Mouse (Mus musculus) heart, postnatal 14 days (tissue): ENCODE data around the gene Nuf2. TPM values are rescaled to one million over a fixed set of nuclear protein-coding genes. Genes with fewer than 3 reads are reported as not detected.
A peak's percentile ranks its signal among the peaks of the same experiment; 100 is the strongest.
"Not testable (repeated sequence)": the region's sequence is repeated elsewhere in the genome, so short reads cannot be mapped to it uniquely, and the experiment has no call there.

Experiments
- DNase-seq, 2 experiments: peaks; one replicate each; pipeline ENCODE4 v3.0.0; 2021 to 2022
- intact Hi-C: fragments of 180-260 bp; cut with DNase I; formaldehyde crosslinking; loops from one replicate; pipeline ENCODE4 v1.15.1; 2025
- long read RNA-seq, 2 experiments: library from polyadenylated mRNA; stranded (forward); transcript quantifications; one replicate each; pipeline ENCODE4 v2.0.0; 2021
- total RNA-seq, 2 experiments: library from RNA; stranded (reverse); gene quantifications; 2 replicates each; pipeline ENCODE4 v1.2.3; 2021

The Nuf2 gene
- total RNA-seq: 1 to 10 TPM; 2.8 to 4.9 TPM
- long read RNA-seq, experiment 1, partial matches to known transcripts: 2 of 5 reads
- long read RNA-seq, experiment 1, other reads (novel, unspliced or antisense): 0 of 5 reads
- long read RNA-seq, experiment 2, partial matches to known transcripts: 0 of 8 reads
- long read RNA-seq, experiment 2, other reads (novel, unspliced or antisense): 2 of 8 reads

DNA sequence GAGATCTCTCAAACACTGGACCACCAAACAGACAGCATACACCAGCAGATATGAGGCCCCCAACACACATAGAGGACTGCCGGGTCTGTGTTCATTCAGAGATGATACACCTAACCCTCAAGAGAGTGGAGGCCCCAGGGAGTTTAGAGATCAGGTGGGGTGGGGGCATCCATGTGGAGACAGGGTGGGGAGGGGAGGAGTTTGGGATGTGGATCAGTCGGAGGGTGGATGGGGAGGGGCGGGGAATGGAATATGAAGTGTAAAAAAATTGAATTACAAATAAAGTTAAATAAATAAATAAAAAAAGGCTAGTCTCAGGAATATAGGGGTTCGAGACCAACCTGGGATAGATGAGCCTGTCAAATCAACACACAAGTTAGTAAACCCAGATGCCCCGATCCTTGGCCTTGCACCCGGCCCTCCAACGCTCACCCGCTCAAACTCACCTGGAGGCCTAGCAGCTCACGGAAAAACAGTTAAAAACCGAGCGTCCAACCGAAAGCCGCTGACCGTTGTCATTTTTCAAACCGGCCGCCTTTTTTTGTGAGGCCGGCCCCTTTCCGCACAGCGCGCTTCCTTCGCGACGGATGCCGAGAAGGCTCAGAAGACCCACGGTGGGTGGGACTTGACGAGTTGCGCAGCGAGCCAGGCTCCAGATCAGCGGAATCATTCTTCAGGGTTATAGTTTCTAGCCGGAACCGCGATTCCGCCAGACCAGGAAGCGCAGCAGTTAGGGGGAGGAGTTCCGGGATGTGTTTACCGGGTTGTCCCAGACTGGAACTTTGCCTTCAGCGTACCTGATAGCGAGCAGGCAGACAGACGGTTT is at the start of gene Nuf2:
Gene Nuf2, minus strand, starts transcription at position 589 of the 826 bp plus-strand sequence.
- peak; percentile 98 for DNase-seq
- intact Hi-C loops: loop anchor here (5.0 kb wide), 2 partner anchors 136 to 606 kb away; no protein-coding TSS in a partner anchor

DNA sequence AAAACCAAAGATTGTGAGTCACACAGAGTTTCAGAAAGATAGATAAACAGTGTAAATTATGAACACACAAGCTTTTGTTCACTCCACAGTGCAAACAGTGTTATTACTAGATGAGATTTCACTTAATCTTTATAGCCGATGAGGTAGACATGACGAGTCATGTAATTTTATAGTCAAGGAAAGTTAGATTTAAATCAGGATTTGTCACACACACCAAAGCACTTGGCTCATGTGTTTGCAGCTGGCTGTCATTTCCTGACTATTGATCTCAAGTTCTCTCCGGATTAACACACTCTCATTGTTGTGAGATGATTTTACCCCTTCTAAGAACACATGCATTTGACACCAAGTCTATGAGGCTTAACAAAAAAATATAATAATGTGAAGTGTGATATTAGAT is 48.3 kb upstream of the Nuf2 start:
- no peak for DNase-seq
- intact Hi-C loops: no loop called here

DNA sequence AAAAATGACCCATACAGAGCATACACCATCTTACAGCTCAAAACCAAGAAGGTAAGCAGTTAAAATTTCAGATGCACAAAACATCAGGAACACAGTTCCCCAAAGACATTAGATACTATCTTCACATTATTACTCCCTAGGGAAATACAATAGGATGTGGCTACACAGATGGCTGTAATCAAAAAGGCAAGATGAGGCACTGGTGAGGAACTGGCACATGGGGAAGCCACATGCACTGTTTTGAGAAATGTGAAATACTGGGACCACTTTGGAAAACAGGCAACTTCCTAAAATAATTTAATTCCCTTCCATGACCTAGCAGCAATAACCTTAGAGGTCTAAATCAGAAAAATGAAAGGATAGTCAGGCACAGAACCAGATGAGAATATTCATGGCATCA is 42.9 kb upstream of the Nuf2 start:
- DNase-seq: no peak
- intact Hi-C loops: no loop called here

DNA sequence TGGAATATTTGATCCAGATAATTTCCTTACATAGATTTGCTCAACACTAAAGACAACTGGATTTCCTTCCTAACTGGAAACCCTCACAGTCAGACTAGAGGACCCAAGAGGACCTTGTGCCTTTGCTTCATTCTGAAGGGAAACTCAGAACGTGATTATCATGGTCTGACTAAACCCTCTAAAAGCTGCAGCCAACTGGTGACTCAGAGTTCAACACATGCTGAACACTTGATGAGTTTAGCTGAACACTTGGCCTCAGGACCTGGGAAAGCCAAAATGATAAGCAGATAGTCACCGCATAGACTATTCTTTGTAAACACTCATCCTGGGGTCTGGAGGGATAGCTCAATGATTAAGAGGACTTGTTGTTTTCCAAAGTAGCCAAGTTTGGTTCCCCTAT is 24.4 kb upstream of the Nuf2 start:
- intact Hi-C loops: no loop called here
- no peak for DNase-seq

DNA sequence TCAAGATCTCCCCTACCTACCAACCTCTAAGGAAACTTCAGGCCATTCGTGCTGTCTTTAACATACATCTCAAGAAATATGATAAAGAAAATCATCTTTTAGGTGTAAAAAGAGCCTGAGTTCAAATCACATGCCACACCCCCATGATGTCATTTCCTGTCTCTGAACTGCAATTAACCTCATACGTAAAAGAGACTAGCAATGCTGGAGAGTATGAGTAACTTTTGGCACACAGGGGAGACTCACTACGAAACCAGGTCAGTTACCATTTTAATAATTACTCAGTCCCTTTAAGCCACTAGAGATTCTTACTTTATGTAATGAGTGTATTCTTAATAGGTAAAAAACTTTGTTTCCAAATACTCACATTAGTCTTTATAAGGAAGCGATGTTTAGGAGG is 23.8 kb upstream of the Nuf2 start:
- intact Hi-C loops: no loop called here
- no peak for DNase-seq

DNA sequence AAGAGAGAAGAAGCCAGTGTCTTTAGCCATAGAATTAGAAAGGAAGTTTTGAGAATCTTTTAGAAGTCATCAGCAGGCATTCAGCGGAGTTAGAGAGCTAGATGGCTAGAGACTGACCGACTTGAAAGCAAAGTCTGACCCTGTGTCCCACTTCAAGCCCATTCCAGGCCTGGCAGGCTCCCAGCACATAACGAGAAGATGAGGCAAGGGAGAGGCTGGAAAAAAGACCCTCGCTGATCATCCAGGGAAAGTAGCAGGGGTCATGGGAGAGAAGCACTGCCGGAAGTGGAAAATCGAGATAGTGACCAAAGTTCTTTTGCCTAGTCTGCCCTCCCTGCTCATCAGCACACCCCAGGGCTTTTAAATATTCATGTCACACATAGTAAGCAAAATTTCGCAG is 22.2 kb upstream of the Nuf2 start:
- intact Hi-C loops: no loop called here
- DNase-seq: peak; percentile 30 to 38

DNA sequence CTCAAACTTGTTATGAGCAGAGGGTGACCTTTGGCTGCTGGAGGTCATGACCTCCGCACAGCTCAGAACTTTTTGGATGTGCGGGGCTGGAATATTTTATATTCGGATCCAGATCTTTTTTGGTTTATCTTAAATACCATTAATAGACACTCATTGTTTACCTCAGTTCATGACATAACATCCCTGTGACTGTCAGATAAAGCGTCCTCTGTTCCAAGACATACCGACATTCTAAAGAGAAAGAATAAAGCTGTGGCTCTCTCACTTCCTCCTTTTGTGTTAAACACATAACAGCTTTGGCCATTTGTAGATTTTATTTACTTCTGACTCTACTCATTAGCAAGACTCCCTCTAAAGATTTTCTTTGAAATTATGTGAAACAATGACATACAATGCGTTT is 9.2 kb upstream of the Nuf2 start:
- no peak for DNase-seq
- intact Hi-C loops: no loop called here

DNA sequence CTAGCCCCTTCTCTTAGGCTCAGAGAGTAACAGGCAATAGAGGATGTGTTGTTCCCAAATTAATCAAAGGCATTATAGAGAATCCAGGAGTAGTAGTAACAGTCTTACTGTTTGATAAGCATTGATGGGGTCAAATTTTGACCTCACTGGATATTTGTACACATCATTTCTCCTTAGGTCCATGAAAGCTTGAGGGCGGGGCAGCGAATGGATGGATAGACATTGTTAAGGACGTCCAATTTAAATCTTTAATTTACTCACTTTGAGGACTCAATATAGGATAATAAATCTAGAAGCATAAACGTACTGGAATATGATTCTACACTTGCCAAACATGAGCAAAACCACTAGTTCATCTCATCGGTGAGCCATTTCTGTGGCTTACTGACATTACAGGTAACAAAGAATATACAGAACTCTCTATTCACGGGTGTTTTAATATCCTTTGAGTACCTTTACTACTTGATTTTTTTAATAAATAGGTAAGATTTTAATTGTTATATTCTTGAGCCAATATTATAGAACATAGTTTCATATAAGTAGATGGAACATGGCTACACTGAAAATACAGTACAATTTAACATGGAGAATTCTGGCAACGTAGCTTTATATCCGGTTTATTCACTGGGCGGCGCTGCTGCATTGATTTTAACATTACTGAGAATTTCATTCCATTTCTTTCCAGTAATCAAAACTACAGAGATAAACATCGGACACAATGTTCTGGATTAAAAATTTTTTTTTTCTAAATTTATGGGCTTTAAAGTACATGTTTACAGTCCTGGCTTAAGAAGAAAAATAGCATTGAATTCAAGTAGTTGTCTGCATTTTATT is 655 bp upstream of the Nuf2 start:
- peak; percentile 68 to 73 for DNase-seq
- intact Hi-C loops: loop anchor here (2.0 to 5.0 kb wide), 3 partner anchors 135 to 605 kb away; no protein-coding TSS in a partner anchor

DNA sequence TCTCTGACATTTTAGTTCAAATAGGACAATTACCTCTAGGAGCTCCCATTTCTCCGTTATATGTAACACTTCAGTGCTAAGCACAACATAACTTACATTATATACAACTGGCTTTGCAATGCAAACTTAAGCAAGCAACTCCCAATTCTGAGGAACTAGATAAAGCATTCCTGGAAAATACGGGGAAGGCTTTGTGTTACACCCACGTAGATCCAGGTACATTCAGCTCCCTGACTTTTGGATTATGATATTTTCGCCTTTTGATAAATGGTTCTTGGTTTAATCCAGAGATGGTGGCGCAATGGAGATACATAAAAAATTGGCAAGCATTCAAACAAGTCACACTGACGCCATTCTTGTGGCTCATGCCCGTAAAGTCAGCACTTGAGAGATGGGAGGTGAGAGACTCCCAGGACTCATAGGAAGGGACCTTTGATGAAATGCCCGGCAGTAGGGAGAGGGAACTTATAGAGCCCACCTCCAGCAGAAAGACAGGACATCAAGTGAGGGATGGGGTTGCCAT is 1.2 kb downstream of the Nuf2 start:
- DNase-seq: no peak
- intact Hi-C loops: loop anchor here (5.0 kb wide), 2 partner anchors 137 to 607 kb away; no protein-coding TSS in a partner anchor

DNA sequence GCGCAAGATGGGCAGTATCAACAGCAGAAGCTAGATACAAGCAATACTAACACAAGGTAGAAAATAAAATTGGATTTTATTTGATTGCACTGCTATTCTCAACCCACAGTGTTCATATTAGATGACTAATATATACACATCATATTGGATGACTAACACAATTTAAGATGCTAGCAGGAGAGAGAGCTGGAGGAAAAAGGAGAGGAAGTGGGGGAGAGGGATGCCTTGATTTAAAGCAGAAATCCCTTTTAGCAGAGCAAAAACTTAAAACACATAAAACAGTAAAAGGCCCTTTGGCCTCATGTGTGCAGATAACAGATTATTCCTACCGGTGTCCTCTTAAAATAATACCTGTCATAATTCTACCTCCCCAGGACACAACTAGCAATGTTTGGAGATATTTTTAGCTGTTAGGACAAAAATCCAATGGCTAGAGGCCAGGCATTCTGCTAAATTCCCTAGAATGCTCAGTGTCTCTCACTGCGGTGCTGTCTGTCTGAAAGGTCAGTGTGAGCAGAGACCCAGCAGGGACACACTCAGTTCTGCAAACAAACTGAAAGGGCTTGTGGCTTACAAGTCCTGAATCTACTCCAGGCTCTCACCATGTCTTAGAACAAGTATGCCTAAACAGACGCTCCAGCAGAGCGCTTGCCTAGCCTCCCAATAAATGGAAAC is 5.1 kb downstream of the Nuf2 start:
- intact Hi-C loops: no loop called here
- DNase-seq: no peak

DNA sequence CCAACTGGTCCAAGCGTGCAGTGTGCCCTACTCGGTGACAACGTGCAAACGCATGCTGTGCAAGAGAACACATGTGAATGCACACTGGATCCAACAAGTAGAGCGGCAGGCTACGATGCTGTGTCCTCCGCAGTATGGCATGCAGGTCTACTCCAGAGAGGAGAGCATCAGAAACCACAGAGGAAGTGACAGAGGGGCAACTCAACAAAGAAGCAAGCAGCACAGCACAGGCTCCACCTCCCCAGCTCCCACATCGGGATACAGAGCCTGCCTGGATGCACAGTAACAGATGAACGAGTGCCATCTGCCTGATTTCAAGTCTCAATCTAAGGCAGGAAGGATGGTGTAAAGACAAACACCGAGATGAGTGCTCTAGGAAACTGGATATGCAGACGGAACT is 11.9 kb downstream of the Nuf2 start:
- DNase-seq: no peak
- intact Hi-C loops: no loop called here

DNA sequence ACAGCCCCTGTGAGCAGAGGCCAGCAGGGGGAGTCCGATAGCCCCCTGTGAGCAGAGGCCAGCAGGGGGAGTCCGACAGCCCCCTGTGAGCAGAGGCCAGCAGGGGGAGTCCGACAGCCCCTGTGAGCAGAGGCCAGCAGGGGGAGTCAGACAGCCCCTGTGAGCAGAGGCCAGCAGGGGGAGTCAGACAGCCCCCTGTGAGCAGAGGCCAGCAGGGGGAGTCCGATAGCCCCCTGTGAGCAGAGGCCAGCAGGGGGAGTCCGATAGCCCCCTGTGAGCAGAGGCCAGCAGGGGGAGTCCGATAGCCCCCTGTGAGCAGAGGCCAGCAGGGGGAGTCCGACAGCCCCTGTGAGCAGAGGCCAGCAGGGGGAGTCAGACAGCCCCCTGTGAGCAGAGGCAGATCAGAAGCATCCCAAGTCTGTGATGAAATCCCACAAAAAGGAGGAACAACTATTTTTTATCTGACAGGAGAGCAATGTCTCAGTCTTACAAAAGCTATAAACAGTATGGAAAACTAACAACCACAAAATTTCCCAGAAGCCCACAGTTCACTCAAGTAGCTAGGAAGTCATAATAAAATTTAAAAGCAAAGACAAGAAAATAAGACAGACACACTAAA is 13.3 kb downstream of the Nuf2 start:
- intact Hi-C loops, DNase-seq: not testable (repeated sequence)

DNA sequence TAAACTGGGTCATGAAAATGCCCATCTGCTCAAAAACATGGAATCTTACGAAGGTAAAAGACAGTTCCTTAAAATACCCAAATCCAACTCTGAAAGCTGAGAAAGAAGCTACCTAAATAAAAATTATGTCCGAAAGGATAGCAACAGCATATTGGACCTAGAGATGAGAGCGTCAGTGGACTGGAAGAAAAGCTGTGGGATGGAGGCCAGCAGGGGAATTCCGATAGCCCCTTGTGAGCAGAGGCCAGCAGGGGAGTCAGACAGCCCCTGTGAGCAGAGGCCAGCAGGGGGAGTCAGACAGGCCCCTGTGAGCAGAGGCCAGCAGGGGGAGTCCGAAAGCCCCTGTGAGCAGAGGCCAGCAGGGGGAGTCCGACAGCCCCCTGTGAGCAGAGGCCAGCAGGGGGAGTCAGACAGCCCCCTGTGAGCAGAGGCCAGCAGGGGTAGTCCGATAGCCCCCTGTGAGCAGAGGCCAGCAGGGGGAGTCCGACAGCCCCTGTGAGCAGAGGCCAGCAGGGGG is 13.8 kb downstream of the Nuf2 start:
- no peak for DNase-seq
- intact Hi-C loops: no loop called here

DNA sequence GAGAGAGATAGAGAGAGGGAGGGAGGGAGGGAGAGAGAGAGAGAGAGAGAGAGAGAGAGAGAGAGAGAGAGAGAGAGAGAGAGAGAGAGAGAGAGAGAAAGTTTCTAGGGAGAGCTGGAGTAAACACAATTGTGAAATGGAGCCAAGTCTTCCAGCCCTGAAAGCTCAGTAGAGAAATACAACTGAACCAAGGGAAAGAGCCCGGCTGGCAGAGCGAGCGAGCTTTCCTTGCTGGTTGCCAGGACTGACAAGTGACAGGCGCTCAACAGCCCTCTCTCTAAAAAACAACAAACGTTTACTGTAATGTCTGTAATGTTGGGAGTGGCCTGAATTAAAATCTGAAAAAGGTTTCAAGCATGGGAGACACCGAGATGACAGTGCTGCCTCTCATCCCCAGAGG is 24.9 kb downstream of the Nuf2 start:
- DNase-seq: no peak
- intact Hi-C loops: no loop called here

DNA sequence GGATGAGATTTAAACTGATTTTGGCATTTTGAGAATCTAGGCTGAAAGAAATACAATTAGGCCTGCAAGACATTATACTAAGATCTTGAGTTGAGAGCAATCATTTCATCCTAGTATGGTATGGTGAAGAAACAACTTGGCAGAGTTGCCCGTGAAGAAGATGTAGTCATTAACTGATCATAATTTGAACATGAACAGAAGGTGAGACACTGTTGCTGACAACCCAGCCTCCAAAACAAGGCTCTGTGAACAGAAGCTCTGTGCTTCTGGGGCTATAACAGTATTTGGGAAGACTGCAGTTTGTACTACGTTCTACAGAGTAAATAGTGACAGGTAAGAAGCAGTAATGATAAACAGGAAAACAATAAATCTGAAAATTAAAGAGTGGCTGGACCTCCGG is 28.4 kb downstream of the Nuf2 start:
- intact Hi-C loops: no loop called here
- DNase-seq: no peak

DNA sequence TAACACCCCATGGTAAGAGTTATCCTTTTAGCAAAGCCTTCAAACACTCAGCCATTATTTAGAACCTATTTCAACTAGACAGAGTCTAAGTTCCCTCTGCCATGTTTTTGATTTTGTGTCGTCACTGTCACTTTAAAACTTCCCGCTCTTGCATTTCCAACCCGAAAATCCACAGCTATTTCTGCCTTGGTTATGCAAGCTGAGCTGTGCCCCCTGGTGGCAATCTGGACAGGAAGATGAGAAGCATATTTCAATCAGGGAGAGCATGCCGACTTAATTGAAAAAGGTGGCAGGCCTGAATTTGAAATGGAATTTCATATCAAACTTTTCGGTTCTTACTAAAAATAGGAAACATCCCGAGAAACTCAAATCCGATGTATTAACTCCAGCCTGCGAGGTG is 35.6 kb downstream of the Nuf2 start:
- intact Hi-C loops: no loop called here
- DNase-seq: peak; percentile 14 to 51

DNA sequence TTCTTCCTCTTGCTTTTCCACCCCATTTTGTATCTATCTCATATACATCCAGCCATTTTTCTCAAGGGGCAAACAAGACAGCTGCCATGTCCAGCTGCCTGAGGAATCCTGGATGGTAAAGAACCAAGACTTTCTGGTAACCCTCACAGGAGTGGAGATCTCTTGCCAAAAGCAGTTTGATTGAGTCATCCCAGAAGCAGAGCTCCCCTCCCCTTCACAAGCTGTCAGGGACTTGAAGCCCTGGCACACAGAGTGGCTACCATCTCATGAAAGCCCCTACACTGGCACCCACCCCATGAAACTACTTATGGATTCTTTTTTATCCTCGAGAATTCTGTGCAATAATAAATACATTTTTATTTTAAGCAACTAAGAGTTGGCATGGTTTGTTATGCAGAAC is 39.7 kb downstream of the Nuf2 start:
- intact Hi-C loops: no loop called here
- DNase-seq: no peak

DNA sequence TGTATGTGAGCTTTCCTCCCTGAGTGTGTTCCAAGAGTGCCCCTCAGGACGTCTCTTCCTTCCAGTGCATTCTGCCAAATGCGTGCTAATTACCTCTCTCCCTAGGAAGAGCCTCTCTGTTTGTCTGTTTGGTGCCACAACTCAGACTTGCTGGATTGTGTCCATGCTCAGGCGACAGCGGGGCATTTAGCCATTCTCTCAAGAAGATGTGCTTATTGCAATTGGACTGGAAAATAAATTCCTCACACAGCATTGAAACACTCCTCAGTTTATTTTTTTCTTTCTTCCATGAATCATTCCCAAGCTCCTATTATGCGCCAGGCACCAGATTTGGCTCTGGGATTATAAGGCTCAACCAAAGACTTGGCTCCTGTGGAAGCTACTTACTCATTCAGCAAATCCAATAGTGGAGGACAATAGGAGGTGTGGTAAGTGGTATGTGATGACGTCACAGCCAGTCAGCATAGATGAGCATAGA is 45.8 kb downstream of the Nuf2 start:
- DNase-seq: no peak
- intact Hi-C loops: no loop called here

DNA sequence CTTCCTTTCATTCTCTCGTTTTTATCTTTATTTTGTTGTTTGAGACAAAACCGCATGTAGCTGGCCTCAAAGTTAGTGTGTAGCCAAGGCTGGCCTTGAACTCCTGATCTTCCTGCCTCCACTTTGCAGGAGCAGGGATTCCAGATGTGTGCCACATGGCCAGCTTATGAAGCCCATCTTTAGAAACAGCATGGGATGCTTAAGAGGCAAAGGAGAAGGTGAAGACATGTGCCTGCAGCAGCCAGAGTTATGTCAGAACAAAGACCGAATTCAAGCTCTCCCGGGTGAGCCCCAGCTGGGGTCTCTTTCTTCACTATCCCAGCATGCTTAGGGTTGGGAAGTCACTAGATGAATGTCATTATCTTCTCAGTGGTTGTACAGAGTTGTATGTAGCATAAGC is 46.7 kb downstream of the Nuf2 start:
- intact Hi-C loops: no loop called here
- DNase-seq: no peak
